Mouse (Mus musculus) mature B cell (primary cell): Measurements from ENCODE around the gene Nodal.

Source experiments
- in situ Hi-C: fragments of 300-500 bp; cut with MboI; formaldehyde crosslinking; loops from 2 replicates; pipeline ENCODE4 v1.14.3; 2019

Nodal gene

GRCm38 (mm10) chr10:61417672-61418071, at the start of gene Nodal:
Gene Nodal (plus strand): TSS chr10:61417972.
- in situ Hi-C loops, result no loop called here

DNA sequence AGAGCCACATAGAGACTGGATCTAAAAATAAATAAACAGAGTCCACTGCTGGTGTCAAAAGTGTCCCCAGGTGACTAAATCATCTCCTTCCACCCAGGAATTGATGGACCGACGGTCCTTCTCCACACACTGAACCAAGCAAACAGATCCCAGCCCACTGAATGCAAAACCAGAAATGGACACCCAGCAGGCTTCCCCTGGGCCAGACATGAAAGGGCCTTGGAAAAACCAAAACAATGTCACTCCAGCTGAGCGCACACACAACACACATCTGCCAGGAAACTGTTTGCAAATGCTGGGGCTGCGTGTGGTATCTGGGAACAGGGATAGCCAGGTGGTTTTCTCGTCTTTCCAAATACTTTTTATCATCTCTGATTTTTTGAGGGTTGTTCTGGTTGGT, 48.0 kb upstream of the Nodal start:
- in situ Hi-C loops, result no loop called here

DNA sequence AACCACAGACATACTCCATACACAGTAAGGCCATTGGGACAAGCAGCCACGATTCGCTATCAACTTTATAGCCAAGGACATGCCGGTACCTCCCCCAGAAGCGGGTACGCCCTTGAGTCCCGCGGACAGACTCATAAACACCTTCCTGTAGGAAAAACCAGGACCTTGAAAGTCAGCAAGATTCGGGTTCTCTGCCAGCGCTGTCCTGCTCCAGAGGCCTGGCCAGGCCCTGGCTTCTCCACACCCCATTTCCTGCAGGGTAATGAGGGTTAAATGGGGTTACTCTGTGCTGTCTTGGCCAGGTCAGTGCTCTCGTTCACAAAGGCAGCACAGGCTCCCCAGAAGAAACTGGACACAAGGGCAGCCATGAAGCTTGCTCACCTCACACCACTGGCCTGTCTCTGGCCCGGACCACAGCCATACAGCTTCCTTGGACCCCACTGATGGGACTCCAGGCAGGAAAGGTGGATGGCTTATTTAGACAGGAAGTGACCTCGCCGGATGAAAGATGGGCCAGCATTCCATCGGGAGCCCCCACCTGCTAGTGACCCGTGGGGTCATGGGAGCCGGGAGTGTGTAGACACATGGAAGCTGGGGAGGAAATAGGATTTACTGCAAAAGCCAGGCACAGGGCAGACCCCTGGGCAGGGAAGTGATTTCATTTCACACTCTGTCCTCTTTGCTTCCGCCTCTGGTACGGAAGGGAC, 47.3 kb upstream of the Nodal start:
- in situ Hi-C loops, result no loop called here

DNA sequence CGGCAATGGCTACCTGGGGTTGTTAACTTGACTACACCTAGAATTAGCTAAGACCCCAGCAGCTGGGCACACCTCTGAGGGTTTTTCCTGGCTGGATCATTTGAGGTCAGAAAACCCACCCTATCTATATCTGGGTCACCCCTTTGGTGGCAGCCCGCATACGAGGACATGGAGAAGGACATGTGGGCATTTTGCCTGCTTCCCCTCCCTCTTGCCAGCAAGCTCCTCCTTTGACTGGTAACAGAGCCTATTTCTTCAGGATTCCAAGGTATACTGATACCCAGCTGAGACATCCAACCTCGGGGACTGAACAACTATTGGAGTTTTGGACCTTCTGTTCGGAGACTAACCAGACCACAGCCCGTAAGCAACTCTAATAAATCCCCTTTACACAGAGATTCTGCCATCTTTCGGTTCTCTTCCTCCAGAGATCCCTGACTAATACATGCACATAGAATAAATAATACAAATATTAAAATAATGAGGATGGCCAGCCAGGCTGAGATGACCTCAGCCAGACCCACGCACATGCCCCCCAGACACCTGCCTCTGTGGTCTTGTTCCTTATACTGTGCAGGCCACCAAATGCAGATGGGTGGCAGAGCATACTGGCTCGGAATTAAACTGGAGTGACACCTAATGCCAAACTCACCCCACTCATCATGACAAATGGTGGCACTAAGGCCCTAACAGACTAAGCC, 45.7 kb upstream of the Nodal start:
- in situ Hi-C loops, result no loop called here

DNA sequence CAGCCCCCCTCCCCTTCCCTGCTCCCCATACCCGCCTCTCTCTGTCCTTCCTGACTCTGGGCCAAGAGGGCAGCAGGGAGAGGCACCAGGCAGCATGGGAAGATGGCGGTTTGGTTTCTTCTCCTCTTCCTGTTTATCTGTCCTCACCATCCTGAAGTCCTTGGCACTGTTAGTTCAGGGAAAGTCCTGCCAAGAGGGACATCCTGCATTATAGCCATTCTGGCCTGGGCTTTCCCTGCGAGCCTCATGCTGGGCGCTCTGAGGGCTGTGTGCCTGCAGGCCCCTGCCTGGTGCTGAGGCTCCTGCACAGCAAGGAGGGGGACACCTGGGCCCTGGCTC, 45.2 kb upstream of the Nodal start:
- in situ Hi-C loops, result no loop called here

DNA sequence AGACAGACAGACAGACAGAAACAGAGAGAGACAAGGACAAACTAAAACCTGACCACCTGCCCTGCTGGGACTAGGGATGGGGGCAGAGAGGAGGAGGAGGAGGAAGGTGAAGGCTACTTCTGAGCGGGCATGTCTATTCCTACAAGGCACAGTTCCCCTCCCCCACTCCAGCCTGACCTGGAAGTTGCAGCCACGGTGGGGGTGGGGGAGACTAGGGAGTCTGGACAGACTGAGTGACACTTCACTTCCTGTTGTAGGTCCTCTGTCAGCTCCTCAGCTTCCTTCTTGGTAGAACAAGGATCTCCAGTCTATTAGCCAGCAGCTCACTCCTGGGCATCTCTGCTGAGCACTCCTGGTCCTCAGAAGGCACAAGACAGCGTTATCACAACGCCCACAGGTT, 43.7 kb upstream of the Nodal start:
- in situ Hi-C loops, result no loop called here

DNA sequence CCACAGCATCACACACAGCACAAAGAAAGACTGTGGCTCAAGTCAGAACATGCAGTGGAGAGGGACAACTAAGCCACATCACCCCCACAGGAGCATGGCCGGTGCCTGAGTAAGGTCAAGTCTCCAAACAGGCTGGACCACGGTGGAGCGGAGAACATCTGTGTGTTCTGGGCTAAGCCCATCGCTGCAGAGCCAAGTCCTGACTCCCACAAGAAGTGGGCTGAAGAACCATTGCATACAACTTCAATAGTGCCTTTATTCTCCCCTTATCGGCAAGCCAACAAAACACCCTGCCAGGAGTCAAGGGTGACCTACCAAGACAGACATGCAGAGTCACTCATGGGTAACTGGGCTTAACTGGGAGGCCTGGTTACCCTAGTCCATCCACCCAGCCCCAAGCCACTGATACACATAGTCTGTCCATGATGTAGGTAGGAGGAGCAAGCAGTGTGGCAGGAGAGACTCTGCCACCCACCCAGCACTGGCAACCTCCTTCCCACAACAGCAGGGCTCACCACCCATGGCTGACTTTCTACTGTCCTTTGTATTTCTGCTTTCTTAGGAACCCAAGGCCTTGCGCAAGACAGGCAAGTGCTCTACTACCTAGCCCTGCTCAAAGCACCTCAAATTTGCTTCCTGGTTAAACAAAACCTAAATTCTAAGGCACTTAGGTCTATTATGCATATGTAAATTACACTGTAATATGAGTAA, 42.8 kb upstream of the Nodal start:
- in situ Hi-C loops, result no loop called here

- in situ Hi-C loops, result no loop called here
These were observed 39.7 kb upstream of the Nodal start for GRCm38 (mm10) chr10:61378050-61378449.

- in situ Hi-C loops, result no loop called here
These were observed 39.1 kb upstream of the Nodal start for GRCm38 (mm10) chr10:61378698-61379097.

DNA sequence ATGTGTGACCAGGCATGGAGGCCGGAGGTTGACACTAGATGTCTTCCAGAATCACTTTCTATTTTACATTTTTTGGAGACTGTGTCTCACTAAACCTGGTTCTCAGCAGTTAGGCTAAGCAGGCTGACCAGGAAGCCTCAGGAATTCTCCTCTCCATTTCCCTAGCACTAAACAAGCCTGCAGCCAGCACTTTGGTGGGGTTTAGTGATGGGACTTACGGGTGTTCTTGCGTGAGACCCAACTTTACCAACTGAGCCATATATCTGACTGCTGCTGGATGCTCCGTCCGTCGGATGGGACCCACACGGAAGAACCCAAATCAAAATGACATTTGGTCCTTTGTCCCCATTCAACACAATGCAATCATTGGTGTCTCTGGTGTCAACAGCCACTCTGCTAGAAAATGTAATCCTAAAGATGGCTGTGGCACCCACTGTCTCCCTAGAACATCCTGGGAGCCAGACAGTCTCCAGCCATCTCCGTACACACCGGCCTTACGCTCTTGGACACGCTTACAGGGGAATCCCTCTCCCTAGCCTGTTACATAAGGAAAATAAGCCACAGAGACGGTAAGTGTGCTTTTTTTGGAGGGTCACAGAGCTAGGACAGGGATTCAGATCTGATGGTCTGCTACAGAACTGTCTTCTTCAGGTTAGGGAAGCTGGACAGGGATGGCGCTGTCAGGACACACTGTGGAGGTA, 38.3 kb upstream of the Nodal start:
- in situ Hi-C loops, result no loop called here

DNA sequence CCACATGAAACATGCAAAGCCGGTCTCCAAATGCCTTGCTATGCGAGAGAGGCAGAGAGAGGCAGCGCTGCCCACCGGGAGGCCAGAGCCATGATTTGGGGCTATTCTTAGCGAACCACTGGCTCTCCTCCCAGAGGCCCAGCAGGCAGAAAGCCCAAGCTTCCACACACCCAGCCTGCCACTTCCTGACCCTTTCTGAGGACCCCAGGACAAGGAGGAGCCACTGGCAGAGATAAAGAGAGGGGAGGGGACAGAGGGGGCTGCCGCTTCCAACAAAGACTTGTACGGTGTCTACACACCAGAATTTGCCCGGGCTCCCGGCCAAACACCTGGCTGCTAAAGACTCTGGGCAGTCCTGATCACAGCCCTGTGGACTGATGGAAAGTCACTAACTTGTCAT, 37.6 kb upstream of the Nodal start:
- in situ Hi-C loops, result no loop called here

- in situ Hi-C loops, result no loop called here
These were observed 35.9 kb upstream of the Nodal start for GRCm38 (mm10) chr10:61381823-61382222.

DNA sequence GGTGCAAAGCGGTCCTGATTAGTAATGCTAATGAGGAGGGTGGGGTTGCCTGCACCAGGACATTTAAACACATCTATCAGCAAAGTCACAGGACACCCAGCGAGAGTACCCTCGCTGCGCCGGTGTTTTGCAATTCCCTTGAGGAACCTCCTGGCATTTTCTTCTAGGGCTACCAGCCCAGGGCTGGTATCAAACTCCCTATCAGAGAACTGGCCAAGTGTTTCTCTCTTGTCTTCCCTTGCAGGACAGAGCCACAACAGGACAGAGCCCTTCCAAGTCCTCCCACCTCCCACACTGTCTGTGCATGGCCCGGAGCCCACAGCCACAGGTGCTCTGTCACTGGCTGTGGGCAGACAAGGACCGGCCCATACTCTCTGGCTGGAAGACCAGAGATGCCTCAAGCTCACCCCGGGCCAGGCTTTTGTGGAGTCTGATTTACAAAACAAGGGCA, 35.5 kb upstream of the Nodal start:
- in situ Hi-C loops, result no loop called here

DNA sequence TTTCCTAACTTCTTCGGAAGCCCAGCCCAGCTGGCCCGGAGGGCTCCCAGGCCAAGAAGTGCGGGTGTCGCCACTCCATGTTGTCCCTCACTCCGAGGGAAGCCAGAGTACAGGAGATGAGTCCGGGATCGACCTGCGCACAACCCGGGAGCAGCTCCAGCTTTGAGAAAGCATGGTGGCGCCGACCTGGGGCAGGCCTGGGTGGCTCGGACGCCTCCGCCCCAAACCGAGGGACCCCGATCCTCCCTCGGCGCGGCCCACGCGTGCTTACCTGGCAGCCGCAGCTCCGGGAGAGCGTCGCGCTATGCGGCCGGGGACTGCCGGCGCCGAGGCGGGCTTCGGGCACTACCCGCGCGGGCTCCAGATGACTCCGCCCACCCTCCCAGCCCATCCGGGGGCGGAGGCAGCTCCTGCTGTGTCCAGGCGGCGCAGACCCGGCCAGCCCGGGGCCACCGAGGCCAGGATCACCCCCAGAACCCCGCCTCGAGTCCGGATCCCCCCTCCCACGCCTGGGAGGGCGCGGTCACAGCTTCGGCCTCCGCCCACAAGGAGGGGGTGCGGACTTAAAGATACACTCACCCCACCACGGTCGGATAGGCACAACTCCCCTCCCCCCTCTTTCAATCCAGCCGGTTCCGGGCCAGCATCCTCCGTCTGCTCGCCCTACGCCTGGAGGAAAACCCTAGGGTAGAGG, 34.6 kb upstream of the Nodal start, which contains the start of gene Pald1:
Gene Pald1, minus strand, starts transcription at position 510 of the 694 bp plus-strand sequence.
- in situ Hi-C loops, result no loop called here

GRCm38 (mm10) chr10:61383715-61384047, 34.1 kb upstream of the Nodal start:
- in situ Hi-C loops, result no loop called here

- in situ Hi-C loops, result no loop called here
These were observed 32.6 kb upstream of the Nodal start for GRCm38 (mm10) chr10:61385174-61385573.

DNA sequence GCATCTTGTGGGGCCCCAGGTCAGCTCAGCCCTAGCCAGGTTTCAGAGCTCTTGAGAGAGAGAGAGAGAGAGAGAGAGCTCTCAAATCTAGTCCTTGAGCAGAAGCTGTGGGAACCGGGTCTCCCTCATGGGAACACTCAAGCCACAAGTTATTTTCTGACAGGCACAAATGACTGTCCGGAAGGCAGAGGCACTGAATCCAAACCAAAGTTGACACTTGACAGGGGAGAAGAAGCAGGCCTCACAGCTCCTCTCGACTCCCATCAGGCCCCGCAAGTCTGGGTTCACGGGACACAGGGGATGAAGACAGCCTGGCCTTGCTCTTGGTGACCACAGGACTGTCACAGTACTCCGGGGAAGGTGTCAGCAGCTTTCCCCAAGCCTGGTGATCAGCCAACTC, 31.5 kb upstream of the Nodal start:
- in situ Hi-C loops, result no loop called here

- in situ Hi-C loops, result no loop called here
These were observed 28.8 kb upstream of the Nodal start for GRCm38 (mm10) chr10:61389020-61389419.

GRCm38 (mm10) chr10:61390148-61390547, 27.6 kb upstream of the Nodal start:
- in situ Hi-C loops, result no loop called here

DNA sequence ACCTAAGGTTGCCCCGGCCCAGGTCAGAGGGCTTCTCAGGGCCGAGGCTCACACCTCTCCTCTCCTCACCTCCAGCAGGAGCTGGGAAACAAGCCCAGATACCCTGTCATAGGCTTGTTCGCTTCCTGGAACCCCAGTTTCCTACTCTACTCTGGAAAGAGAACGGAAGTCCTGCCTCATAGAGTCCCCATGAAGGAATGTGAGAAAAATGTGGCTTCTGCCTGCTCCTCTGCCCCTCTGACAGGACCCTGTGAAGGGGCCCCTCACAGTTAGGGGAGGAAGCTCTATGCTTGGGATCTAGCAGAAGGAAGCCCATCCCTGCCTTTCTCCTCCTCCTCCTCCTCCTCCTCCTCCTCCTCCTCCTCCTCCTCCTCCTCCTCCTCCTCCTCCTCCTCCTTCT, 25.2 kb upstream of the Nodal start:
- in situ Hi-C loops, result no loop called here

GRCm38 (mm10) chr10:61394476-61395136, 23.2 kb upstream of the Nodal start:
- in situ Hi-C loops, result no loop called here
